Mouse (Mus musculus): ENCODE data around the gene Gm26566.
A peak's percentile ranks its signal among the peaks of the same experiment; 100 is the strongest.

Gm26566 gene

DNA sequence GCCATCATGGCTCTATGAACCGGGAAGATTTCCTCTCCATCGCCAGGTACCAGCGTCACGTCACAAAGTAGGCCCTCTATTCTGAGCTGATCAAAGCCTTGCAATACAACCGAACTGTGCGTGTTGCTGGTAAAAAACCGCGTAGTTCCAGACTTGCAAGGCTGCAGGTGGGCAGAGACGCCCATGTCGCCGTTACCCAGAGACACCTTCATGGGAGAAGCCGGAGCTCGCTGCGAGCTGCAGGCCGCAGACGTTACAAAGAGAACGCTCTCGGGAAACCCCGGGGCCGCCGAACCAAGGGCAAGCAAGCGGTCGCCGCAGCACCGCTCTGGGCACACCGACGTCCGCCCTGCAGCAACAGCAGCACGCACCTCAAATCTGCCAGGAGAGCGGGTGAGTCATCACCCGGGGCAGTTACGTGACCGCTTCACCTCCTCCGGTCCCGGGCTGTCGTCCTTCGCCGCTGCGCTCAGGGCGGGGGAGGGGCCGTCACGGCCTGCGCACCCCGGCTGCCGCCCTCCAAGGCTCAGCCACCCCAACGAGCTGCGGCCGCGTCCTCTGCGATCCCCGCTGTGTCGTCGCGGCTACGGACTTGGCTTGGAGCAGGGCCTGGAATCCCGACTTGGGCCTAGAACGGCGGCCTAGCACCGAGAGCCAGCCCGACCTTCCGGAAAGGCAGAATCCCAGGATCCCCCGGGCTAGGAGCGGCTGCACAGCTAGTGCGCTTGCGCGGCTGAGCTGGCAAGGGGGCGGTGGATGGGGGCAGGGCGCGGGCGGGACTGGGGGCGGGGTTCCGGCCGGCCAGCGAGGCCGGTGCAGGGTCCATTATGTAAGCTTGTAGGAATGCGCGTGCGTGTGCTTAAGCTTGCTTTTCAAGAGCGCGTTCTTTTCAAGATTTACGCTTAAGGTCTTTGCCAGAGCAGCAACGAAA, at the start of gene Gm26566, which contains the start of gene Klhl9:
Gene Gm26566 (plus strand): TSS at position 15 of the 931 bp plus-strand sequence.
Gene Klhl9 (minus strand): TSS at position 675 of the 931 bp plus-strand sequence.
- DNase-seq (ENCODE audit: extremely low spot score), result peak; percentile 96

DNA sequence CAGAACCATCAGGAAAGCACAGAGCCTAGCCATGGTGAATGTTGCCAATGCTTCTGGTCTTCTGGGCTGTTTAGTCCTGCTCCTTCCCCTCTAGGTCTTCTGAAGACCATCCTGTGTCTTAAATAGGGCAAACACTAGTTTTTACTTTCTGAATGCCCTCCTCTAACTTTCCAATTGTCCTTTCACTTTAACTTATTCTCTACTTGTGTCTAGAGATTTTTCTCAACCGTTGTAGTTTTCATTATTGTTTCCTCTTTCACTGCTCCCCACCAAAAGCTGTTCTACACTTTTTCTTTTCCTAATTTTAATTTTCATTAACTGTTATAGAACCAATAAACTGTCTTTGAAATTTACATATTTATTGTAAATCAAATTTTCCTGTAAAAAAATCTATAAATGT, 44.8 kb upstream of the Gm26566 start, which contains the start of gene Ifna16:
Gene Ifna16 (minus strand): TSS at position 101 of the 400 bp plus-strand sequence.
- no peak for DNase-seq (ENCODE audit: extremely low spot score)

DNA sequence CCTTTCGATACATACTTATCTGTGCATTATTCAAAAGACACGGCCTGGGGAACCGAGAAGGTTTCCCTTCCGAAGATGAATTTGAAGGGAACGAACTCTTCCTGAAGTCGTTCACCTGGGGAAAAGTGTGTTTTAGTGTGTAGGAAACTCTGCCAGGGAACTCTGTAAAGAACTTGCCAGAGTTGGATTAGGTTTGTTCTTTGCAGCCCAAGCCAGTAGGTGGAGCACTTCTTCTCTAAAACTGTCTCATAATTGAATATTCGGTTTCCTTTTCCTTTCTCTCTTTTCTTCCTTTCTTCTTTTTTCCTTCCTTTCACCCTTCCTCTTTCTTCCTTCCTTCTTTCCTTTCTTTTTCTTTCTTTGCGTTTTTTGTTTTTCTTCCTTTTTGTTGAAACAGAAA, 41.2 kb upstream of the Gm26566 start:
- DNase-seq (ENCODE audit: extremely low spot score), result peak; percentile 5

DNA sequence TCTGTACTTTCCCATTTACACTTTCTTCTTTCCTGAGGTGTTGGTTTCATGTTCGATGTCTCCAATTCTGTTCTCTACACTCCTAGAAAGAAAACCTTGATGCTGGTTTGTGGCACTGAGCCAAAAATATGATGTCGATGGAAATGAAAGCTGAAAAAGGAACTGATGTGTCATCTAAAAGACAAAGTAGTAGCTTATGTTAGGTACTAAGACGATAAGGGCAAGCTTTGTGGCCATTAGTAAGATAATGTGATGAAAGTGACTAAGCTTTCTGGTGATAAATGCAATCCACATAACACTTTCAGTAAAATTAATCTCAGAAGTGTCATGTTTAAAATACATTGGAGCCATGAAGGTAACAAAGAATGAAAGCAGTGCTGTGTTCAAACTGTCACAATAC, 40.3 kb upstream of the Gm26566 start:
- DNase-seq (ENCODE audit: extremely low spot score), result no peak

DNA sequence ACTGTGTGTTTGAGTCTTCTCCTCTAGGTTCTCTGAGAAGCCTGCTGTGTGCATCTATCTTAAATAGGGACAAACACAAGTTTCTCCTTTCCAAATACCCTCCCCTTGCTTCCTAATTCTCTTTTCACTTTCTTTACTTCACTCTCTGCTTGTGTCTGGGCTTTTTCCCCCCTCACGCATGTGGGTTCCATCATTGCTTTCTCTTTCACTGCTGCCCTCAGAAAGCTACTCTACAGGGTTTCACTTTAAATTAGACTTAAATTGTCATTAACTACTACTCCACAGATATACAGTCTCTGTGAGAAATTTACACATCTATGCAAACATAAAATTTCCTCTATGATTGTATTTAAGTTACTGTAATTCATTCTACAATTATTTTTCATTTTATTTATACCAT, 37.8 kb upstream of the Gm26566 start, which contains the start of gene Ifna2:
Gene Ifna2 (minus strand): TSS at position 101 of the 400 bp plus-strand sequence.
- DNase-seq (ENCODE audit: extremely low spot score), result no peak

DNA sequence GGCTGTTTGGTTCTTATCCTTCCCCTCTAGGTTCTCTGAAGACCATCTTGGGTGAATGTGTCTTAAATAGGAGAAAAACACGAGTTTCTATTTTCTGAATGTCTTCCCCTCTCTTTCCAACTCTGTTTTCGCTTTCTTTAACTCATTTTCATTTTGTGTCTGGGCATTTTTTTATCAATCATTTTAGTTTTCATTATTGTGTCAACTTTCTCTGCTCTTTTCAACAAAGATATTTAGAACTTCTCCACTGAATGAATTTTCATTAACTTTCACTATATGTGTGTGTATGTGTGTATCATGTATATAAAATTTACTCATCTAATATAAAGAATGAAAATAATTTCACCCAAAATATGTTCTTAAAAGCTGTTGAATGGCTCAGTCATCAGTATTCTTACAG, 30.3 kb upstream of the Gm26566 start, which contains the start of gene Ifnab:
Gene Ifnab (minus strand): TSS at position 101 of the 400 bp plus-strand sequence.
- no peak for DNase-seq (ENCODE audit: extremely low spot score)

DNA sequence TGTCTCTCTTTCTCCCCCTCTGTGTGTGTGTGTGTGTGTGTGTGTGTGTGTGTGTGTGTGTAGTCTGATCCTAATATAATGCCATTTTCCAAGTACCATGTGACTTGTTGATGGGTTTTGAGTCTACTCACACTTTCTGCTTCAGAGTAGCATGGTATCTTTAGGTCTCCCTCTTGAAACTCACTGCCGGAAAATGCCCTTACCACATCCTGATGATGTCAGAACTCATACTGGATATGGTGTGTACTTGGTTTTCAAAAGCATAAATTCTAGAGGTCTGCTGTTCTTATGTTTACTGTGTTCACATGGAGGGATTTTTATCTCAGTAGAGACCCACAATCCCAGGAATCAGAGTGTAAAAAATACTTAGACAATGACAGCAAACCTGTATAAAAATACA, 29.1 kb upstream of the Gm26566 start:
- DNase-seq (ENCODE audit: extremely low spot score), result no peak

DNA sequence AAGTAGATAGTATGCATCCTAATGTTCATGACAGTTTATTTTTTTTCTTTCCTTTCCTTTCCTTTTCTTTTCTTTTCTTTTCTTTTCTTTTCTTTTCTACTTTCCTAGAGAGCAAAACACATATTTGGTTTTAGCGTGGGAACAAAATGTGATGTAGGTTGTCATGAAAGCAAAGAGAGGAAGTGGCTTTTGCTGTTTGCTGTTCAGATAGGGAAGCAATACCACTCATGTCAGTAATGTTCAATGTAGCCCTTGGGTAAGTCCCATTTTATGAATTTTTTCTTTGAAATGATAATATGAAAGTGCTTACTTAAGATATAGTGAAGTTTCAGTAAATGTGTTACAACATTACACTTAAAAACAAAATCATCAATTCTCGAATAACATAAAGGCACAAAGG, 28.2 kb upstream of the Gm26566 start:
- no peak for DNase-seq (ENCODE audit: extremely low spot score)

DNA sequence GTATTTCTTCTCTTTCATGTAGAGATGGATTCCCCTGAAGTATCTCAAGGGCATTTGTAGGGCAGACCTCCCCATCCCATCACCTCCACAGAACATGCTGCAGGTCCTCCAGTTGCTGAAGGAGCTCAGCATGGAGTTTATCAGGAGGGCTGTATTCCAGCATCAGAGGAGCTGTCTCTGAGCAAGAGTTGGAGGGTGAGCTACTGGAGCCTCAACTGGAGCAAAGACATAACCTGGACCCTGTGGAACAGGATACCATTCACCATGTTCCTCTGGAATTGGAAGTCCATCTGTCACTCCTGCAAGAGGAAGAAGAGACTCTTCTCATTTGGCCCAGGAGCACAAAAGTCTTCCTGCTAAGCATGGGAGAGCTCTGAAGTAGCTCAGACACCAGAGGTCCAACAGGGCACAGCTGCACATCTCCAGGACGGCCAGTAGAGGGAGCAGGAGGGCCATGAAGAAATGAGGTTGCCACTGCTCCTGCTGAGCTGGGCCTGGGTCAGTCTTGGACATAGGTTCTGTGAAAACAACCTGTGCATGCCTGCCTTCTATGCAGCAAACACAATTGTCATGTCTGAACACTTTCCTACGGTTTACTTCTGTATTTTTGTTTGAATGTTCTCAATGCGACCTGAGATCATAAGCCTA, 25.2 kb upstream of the Gm26566 start:
- DNase-seq (ENCODE audit: extremely low spot score), result peak; percentile 73

DNA sequence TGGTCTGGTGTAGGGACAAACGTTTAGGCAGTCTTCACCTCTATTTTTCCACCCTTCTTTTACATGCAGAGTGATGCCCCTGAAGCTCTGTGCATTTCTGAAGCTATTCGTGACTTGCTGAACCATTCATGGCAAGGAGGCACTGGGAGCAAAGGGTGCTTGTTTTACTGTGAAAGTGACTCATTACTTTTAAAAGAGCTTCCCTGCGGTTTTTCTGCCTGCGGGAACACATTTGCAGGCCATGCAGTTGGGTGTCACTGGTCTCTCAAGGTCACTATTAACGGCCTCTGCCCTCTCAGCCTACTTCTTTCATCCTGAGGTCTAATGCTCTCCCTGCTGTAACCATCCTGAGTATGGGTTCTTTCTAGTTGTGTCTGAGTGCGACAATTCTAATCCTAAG, 24.5 kb upstream of the Gm26566 start:
- DNase-seq (ENCODE audit: extremely low spot score), result no peak

DNA sequence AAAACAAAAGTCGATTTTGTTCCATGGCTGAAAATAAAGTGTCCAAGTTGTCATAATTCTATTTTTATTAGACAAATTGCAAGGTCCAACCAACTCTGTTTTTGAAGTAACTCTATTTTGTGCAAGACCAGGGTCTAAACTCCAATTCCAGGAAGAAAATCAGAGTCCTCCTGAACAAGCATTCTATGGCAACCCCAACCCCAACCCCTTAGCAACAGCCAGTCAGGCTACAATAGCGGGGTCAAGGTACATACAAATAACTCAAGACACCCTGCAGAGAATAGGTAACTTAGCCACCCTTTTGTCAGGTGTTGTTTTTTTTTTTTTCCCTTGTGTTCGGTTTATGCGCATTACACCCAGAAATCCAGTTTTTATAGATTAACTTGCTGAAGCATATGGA, 23.9 kb upstream of the Gm26566 start:
- DNase-seq (ENCODE audit: extremely low spot score), result no peak

DNA sequence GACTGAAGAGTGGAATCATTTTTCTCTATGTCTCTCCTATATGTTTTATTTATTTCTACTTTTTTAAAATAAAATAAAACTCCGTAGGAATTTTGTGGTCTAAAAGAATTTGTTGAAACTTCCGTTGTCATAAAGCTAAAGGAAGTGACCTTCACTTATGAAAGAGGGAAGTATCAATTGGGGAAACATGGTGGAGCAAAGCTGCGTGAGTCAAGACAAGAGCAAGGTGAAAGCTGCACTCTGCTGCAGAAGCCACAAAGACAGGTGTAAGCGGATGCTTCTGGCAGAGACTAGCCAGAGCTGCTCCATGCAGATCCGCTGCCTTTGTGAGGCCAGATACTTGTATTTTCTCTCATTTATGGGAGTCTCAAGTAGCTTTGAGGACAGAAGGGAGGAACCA, 22.8 kb upstream of the Gm26566 start:
- DNase-seq (ENCODE audit: extremely low spot score), result no peak

DNA sequence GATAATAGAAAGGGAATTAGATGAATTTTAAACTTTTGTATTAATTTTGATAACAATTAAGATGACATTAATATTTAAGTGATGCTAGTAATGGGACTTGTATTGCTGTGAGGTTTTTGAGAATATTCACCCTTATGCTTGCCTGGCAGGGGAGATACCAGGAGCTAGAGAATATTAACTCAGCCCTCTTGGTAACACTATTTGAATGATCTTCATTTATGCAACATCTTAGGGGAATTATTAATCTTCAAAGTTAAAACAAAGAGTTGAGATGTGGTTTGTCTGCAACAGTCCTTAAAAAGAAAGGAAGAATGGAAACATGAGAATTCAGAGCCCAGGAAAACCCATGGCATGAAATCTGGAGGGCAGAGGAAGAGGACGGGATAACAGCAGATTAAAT, 22.3 kb upstream of the Gm26566 start:
- no peak for DNase-seq (ENCODE audit: extremely low spot score)

DNA sequence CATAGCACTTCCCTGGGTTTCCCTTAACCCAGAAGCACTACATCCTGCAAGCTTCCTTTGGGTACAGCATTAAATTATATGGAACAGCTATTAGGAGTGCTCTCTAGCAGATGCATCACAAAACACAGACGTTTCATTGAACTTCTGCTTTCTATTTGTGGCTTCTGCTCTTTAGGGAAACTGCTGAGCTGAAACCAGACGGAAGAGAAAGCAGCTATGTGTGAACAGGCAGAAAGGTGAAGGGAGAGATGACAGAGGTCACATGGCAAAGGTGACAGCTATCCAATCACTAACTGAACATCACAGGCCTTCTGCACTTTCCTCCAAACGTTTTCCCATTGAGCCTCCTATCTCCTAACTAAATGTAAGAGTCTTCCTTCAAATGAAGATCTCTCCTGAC, 15.7 kb upstream of the Gm26566 start:
- no peak for DNase-seq (ENCODE audit: extremely low spot score)

DNA sequence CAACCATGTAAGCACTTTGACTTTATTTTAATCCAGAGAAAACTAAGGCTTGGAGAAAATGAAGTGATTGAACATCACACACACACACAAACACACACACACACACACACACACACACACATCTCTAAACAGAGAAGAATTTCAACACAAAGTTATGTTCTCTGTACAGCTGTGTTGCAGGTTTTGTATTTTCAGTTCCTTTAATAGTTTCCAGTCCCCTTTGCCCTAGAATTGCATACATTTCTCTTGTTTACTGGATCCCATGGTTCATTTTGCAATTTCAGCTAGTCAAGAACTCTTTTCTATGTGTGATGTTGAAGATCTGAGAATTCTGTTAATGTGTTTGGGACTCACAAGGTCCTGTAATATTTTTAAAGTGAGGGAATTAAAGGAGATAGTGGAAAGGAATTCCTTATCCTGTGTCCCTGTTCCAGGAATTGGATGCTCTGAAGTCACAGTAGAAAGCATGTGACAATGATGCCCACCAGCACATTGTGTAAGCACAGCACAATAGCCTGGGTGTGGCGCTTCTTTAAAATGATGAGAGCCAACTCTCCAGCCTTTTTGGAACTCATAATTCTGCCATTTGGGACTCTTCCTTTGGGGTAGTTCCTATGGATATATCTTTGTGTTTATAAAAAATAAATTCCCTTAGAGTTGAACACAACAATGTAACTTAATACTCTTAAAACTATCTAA, 14.3 kb upstream of the Gm26566 start:
- no peak for DNase-seq (ENCODE audit: extremely low spot score)

DNA sequence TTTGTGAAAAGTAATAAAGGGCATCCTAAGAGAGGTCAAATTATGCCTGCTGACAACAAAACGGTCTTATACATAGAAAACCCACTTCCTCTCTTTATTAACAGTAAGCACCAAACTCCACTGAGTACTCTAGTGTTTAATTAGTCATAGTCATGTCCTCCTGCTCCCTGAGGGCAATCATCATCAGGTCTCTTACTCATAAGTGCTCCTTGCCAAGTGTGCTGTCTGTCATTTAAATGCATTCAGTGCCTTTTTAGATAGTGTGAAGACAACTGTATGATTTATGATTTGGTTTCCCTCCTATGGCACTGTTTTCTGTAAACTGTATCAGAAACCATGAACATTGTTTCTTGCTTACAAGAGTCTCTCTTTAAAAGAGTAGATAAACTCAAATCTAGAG, 7.3 kb upstream of the Gm26566 start:
- no peak for DNase-seq (ENCODE audit: extremely low spot score)

DNA sequence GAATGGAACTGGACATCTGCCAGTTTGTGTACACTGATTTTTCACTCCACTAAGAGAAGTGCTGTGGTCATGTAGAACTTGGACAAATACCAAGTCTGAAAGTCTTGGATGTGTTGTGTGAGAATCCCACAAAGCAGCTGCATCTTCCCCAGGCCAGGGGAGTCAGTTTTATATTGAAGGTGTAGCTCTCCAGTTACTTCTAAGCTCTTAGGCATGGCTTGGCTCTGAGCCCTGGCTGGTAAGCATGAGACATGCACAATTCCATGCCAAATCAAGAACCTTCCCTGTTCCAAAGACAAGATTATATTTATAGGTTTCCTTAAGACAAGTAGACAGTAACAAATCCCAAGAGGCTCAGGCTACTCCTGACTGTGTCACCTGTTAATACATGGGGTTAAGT, 6.5 kb upstream of the Gm26566 start:
- no peak for DNase-seq (ENCODE audit: extremely low spot score)

DNA sequence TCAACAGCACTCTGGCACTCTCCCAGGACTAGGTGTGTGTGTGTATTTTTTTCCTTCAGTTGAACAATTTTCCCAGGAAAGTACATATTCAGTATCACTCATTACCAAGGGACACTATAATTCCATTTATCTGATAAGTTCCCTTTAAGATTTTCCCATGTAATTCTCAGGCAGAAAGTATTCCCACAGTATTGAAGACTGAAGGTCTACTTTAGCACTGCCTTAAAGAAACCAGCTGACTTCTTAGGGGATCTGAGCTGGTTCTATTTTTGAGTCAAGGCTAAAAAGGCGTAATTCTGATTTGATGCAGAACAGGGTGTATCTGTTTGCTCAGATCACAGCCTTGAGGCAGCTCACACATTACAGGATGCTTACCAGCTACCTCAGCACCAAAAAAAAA, 2.9 kb upstream of the Gm26566 start:
- DNase-seq (ENCODE audit: extremely low spot score), result no peak

DNA sequence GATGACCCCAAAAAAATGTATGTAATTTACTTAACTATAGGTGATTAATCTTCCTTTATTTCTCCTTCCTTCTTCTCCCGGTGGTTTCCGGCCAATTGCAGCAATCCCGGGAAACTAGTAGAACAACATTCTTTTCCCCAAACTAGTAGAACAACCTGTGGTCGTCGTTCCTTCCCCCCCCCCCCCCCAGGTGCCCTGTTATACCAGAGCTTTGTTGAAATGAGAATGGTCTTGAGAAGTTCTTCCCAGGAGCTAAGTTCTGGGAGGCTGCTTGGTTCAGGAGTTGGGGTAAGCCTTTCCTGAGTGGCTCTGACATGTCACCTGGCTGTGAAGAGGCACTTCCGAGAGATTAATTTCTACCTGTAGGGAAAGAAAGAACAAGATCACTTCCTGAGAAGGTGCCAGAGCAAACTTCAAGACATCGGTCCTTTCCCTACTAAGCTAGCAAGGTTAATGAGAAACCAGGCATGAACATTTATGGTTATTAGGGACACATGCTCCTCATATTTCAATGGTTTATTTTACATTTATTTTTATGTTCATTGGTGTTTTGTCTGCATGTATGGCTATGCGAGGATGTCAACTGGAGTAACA, 2.0 kb downstream of the Gm26566 start:
- no peak for DNase-seq (ENCODE audit: extremely low spot score)

DNA sequence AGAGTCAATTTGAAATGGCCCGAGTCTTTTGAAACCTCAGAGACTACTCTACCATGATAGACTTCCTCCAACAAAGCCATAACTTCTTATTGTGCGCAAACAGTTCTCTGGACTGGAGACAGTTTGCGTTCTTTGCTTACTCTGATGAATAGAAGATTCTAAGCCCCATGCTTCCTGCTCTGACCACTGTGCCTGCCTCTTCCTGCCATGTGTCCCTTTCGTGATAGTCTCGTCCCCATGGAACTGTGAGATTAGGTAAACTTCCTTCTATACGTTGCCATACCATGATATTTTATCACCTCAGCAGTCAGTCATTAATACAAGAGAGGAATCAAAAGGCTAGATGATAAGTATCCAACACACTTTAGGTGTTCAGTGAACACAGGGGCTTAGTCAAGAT, 5.1 kb downstream of the Gm26566 start:
- DNase-seq (ENCODE audit: extremely low spot score), result no peak

DNA sequence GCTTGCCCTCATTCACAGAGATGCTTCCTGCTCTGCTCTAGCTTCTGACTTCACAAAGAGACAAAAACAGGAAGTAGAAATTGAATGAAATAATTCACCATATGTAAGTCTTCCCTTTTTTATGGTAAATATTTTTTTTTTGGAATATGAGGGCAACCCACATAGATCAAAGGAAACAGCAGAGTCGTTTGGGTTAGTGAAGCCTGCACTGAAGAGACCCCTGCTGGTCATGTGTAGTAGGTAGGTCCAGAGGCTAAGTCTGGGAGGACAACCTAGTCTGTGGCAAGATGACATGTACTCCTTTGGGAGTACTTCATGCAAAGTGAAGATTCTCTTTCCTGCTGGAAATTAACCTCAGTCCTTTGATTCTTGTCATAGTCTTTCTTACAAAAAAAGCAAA, 5.7 kb downstream of the Gm26566 start:
- DNase-seq (ENCODE audit: extremely low spot score), result peak; percentile 27

DNA sequence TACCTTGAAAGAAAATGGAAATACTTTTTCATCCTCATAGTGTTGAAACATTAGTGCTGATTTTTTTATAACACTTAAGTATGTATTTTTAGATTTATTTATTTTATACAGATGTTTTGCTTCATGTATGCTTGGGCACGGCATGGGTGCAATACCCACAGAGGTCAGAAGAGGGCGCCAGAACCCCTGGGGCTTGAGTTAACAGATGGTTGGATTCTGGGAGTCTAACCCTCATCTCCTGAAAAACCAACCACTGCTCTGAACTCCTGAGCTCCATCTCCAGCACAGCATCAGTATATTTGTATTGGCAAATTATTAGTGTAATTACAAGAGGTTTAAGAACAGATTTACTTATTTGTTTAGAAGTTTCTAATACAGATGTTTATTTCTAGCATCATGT, 16.9 kb downstream of the Gm26566 start:
- DNase-seq (ENCODE audit: extremely low spot score), result peak; percentile 80
